Mouse (Mus musculus): ENCODE results near the gene Ly6g6d.

DNA sequence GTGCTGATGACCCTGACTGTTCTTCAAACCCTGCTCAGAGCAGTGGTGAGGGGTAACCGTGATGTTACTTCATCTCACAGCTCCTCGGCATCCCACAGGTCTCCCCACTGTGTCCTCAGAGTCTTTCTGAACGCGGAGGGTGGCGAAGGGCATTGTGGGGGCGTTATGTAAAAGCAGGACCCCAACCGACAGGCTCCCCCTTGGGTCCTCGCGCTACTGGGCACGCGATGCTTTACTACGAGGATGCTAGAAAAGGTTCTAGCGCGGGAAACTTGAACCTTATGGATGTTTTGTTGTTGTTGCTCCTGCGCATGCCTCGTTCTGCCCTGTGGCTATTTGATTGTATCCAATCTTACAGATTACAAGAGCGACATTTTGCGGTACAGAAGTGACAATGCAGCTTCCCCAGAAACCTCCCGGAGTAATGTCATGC, 44.0 kb upstream of the Ly6g6d start, which contains the start of gene Csnk2b:
- TF ChIP-seq HCFC1 (IDR thresholded peaks at IDR 0.05; ENCODE audit: borderline replicate concordance, insufficient read depth, low read length) (no peak), ZNF384 (IDR thresholded peaks at IDR 0.05; ENCODE audit: low read depth, low read length) (no peak)
